21 mouse cellular contexts compared by ENCODE assay signal in the genomic region with DNA sequence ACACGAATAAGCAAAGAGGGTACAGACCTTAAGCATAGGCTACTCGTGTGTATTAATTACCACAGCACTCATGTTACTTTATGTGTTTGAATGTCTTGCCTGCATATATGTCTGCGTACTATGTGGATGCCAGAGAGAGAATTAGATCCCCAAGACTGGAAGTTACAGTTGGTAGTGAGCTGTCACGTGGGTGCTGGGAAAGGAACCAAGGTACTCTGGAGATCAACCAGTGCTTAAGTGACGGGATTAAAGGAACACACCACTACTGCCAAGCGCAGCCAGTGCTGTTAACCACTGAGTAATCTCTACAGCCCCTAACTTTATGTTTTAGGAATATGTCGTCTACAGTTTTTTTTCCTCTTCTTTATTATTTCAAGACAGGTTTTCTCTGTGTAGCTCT. TPM values are rescaled to one million over a fixed set of nuclear protein-coding genes. Genes with fewer than 3 reads are reported as not detected.
"Had no signal": no experiment of that assay in that cellular context is flagged by ENCODE, and none has a peak within 500 bp of the region (broad histone marks: within the 10 kb centered on the region; RNA-seq: fewer than 3 reads in every experiment).

No protein-coding gene starts in this region.

- DNase-seq: gastrocnemius, postnatal 25 days; kidney, adult 18-20 months; kidney, adult 8-10 months; kidney, postnatal 10 days; kidney, postnatal 25 days; kidney, postnatal 4 days; left cerebral cortex, postnatal 4 days; lung, adult 18-20 months had no signal

- H3K4me3 ChIP-seq: heart, embryonic 12.5 days; hindbrain, embryonic 10.5 days; hindbrain, embryonic 12.5 days; intestine, embryonic 15.5 days; layer of hippocampus, adult 2 months; left cerebral cortex, adult 2 months; limb, embryonic 13.5 days; limb, embryonic 15.5 days; liver, embryonic 12.5 days had no signal

- H3K27ac ChIP-seq: hindbrain, embryonic 10.5 days; hindbrain, embryonic 12.5 days; hindbrain, embryonic 14.5 days; intestine, embryonic 15.5 days; layer of hippocampus, adult 2 months; left cerebral cortex, adult 2 months; limb, embryonic 13.5 days; limb, embryonic 15.5 days; liver, embryonic 12.5 days; liver, embryonic 14.5 days had no signal

RNA-seq across cellular contexts. Expression of gene Gjd3, which starts 13.2 kb away (rescaled TPM):
- total RNA-seq: gastrocnemius, adult 8-10 months; gastrocnemius, postnatal 25 days; liver, adult 2 months had no signal
